Mouse (Mus musculus): ENCODE measurements at regions not wholly inside any gene's neighbourhood (a gene's known extent, or its start where the extent isn't known, plus 50 kb on each side); places are given as distances from the start of the nearest gene placed in this dataset.

- TF ChIP-seq POLR2A (IDR thresholded peaks at IDR 0.05; ENCODE audit: extremely low read depth, insufficient read depth, low read length) (no peak), CTCF (IDR thresholded peaks at IDR 0.05; ENCODE audit: extremely low read depth, insufficient read depth, low read length) (no peak)
These were observed 206.3 kb upstream of the Adgrl2 start for GRCm38 (mm10) chr3:149196477-149197185.

All from cortical plate, adult 2 months (tissue).